Mouse (Mus musculus) forebrain, postnatal 0 days (tissue): ENCODE measurements at regions not wholly inside any gene's neighbourhood (a gene's known extent, or its start where the extent isn't known, plus 50 kb on each side); places are given as distances from the start of the nearest gene placed in this dataset.

Experiments used
- ATAC-seq: fragments of 200-750 bp; cut with Nextera tagmentation; 2 replicates; pipeline ENCODE4 v1.8.0; 2017; ENCODE audit warnings: mild to moderate bottlenecking, moderate library complexity
- DNase-seq: peaks from one replicate; pipeline ENCODE4 v3.0.0-alpha.2; 2015
- H3K27ac ChIP-seq: fragments of 300-500 bp; sonication (generic); 2 replicates; pipeline ENCODE4 v1.5.1; 2014; ENCODE audit warnings: low read depth, mild to moderate bottlenecking, antibody characterized with exemption, low read length, moderate library complexity, mixed read lengths
- H3K27me3 ChIP-seq: fragments of 300-500 bp; sonication (generic); 2 replicates; pipeline ENCODE4 v1.6.1; 2014; ENCODE audit warnings: mild to moderate bottlenecking, low read length, mixed read lengths; ENCODE audit not compliant: insufficient read depth
- H3K36me3 ChIP-seq: fragments of 300-500 bp; sonication (generic); 2 replicates; pipeline ENCODE4 v1.6.1; 2014; ENCODE audit warnings: mild to moderate bottlenecking, moderate library complexity; ENCODE audit not compliant: insufficient read depth
- H3K4me1 ChIP-seq: fragments of 300-500 bp; sonication (generic); 2 replicates; pipeline ENCODE4 v1.6.1; 2014; ENCODE audit warnings: antibody characterized with exemption; ENCODE audit not compliant: insufficient read depth
- H3K4me2 ChIP-seq: fragments of 300-500 bp; sonication (generic); 2 replicates; pipeline ENCODE4 v1.6.1; 2014; ENCODE audit warnings: low read depth, mild to moderate bottlenecking, moderate library complexity
- H3K4me3 ChIP-seq: fragments of 300-500 bp; sonication (generic); 2 replicates; pipeline ENCODE4 v1.5.1; 2014; ENCODE audit warnings: low read depth, low read length, mixed read lengths
- H3K9ac ChIP-seq: fragments of 300-500 bp; sonication (generic); 2 replicates; pipeline ENCODE4 v1.6.1; 2014; ENCODE audit warnings: mild to moderate bottlenecking
- H3K9me3 ChIP-seq: fragments of 300-500 bp; sonication (generic); 2 replicates; pipeline ENCODE4 v1.6.1; 2016; ENCODE audit warnings: low read length
- CTCF ChIP-seq: sonication (generic); IDR thresholded peaks from 2 replicates; pipeline ENCODE4 v1.5.1; 2016; ENCODE audit warnings: antibody characterized with exemption, control low read depth, low read depth
- WGBS: fragments of 180-500 bp; shearing (Covaris S2); extraction: QIAGEN DNeasy Blood & Tissue Kit; methylation state at CpG from one replicate; pipeline ENCODE4 v1.1.7; 2014; 5-methylcytosine and 5-hydroxymethylcytosine counted together

DNA sequence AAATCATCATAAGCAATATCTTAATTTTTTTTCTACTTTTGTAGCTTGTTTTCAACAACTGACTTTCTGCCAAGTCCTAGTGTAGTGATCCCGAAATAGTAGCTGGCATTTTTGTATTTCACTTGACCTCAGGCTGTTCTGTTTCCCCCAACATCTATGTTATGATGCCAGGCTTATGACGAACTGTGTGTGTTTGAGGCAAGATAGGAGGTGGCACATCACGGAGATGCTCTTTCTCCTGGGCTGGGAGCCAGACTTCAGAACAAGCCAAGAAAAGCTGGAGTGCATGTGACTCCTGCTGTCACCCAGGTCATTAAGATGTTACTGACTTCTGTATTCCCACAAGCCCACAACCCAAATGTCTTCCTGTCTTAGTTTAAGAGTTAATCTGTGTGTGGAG is 208.7 kb downstream of the Chrm2 start:
- no peak for ATAC-seq
- no peaks in the 10 kb centered on the region for H3K36me3 ChIP-seq
- no peaks in the 10 kb centered on the region for H3K27me3 ChIP-seq
- WGBS = 35% methylated on average over 3 of the region's 3 CpGs
- no peaks in the 10 kb centered on the region for H3K9me3 ChIP-seq
- H3K4me1 ChIP-seq = no peaks in the 10 kb centered on the region
- H3K4me2 ChIP-seq = no peak overlapping the region
- H3K27ac ChIP-seq = no peak overlapping the region
- no peak for TF ChIP-seq CTCF
- DNase-seq = no peak
- no peak overlapping the region for H3K4me3 ChIP-seq
- H3K9ac ChIP-seq = no peak overlapping the region

DNA sequence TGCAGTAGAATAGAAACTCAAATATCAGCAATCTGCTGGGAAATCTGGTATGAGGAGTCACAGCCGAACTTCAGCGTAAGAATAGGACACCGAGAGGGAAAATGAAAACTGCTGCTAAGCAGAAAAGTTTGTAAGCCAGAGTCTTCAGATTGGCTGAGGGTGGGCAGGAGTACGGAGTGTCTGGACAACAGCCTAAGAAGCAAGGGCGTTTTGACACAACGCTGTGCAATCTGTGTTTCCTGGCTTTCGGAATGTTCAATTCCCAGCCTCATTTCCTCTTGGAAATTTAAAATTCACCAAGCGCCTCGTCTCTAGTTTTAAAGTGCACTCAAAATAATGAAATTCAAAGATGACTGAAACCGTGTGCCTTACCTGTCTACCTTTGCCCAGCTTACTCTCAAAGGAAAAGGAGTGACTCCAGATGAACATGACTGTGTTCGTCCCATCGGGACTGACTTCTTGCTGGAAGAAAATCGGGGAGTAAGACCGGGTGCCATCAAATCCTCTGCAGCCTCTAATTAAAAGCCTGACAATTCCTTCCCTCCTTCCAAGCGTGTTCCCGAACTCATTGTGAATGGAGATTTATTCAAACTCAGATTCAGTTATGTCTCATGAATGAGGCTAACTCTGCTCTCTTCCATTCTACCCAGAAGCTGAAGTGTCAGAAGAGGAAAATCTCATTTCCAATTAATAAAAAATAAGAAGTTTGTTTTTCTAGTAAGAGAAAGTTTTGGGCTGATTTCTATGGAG is 203.2 kb downstream of the Chrm2 start:
- Histone ChIP-seq H3K9me3 (no peaks in the 10 kb centered on the region), H3K4me1 (no peaks in the 10 kb centered on the region), H3K27me3 (no peaks in the 10 kb centered on the region), H3K9ac (no peak overlapping the region), H3K4me2 (peak overlapping the region; percentile 29), H3K36me3 (no peaks in the 10 kb centered on the region), H3K4me3 (peak overlapping the region; percentile 11; the same call in 1 of the 2 replicates), H3K27ac (0 out of 2 replicates have a peak overlapping the region, but pooled peaks have one; percentile 30)
- ATAC-seq (peak; percentile 91), DNase-seq (peak; percentile 80)
- WGBS = 35% methylated on average over 16 of the region's 16 CpGs
- no peak for TF ChIP-seq CTCF

GRCm38 (mm10) chr6:36581043-36581442 is 193.2 kb downstream of the Chrm2 start:
- no peaks in the 10 kb centered on the region for H3K4me1 ChIP-seq
- TF ChIP-seq CTCF = no peak
- H3K36me3 ChIP-seq = no peaks in the 10 kb centered on the region
- ATAC-seq (no peak), DNase-seq (no peak)
- H3K27me3 ChIP-seq = no peaks in the 10 kb centered on the region
- H3K4me2 ChIP-seq = no peak overlapping the region
- H3K4me3 ChIP-seq = no peak overlapping the region
- 92% methylated on average over 3 of the region's 3 CpGs for WGBS
- H3K9ac ChIP-seq = no peak overlapping the region
- H3K27ac ChIP-seq = no peak overlapping the region
- no peaks in the 10 kb centered on the region for H3K9me3 ChIP-seq
